Mouse (Mus musculus) erythroblast, embryonic 14.5 days (primary cell): ENCODE results near the gene Ptprd.

Experiments
- GATA1 ChIP-seq: IDR thresholded peaks from 2 replicates; pipeline ENCODE4 v1.6.1; 2012; ENCODE audit warnings: low read length, inconsistent platforms, mixed read lengths
- TAL1 ChIP-seq: IDR thresholded peaks from 3 replicates; pipeline ENCODE4 v1.6.1; 2012; ENCODE audit warnings: low read length, inconsistent platforms, mixed read lengths

GRCm38 (mm10) chr4:77558404-77559202 is 653.2 kb downstream of the Ptprd start:
- TF ChIP-seq TAL1 (no peak), GATA1 (no peak)
